Mouse (Mus musculus) cerebellum, postnatal 36 days (tissue): Measurements from ENCODE around the gene Nmnat3.
"Not testable (repeated sequence)": the region's sequence is repeated elsewhere in the genome, so short reads cannot be mapped to it uniquely, and the experiment has no call there.

Source experiments
- DNase-seq, 2 experiments: peaks; one replicate each; pipeline ENCODE4 v3.0.0; 2021 to 2022; ENCODE audit warnings: mixed read lengths in 2 of 2

The Nmnat3 gene

GRCm38 (mm10) chr9:98287135-98287534 is at the start of gene Nmnat3:
Gene Nmnat3 (plus strand): TSS chr9:98287435.
- not testable (repeated sequence) for DNase-seq

- DNase-seq, result no peak
Observed at GRCm38 (mm10) chr9:98243481-98243880, 43.8 kb upstream of the Nmnat3 start.

GRCm38 (mm10) chr9:98244223-98244622 is 43.0 kb upstream of the Nmnat3 start:
- peak; percentile 84 for DNase-seq

GRCm38 (mm10) chr9:98245226-98245625 is 42.0 kb upstream of the Nmnat3 start:
- no peak for DNase-seq

- DNase-seq, result no peak
Observed at GRCm38 (mm10) chr9:98246351-98246750, 40.9 kb upstream of the Nmnat3 start.

GRCm38 (mm10) chr9:98260210-98260609 is 27.0 kb upstream of the Nmnat3 start:
- DNase-seq, result no peak

GRCm38 (mm10) chr9:98261461-98262011 is 25.7 kb upstream of the Nmnat3 start:
- DNase-seq, result no peak

GRCm38 (mm10) chr9:98264916-98265315 is 22.3 kb upstream of the Nmnat3 start:
- no peak for DNase-seq

GRCm38 (mm10) chr9:98272734-98273133 is 14.5 kb upstream of the Nmnat3 start:
- no peak for DNase-seq

- DNase-seq, result no peak
Observed at GRCm38 (mm10) chr9:98275080-98275479, 12.2 kb upstream of the Nmnat3 start.

GRCm38 (mm10) chr9:98280162-98280561 is 7.1 kb upstream of the Nmnat3 start:
- no peak for DNase-seq

GRCm38 (mm10) chr9:98285606-98286301 is 1.5 kb upstream of the Nmnat3 start:
- DNase-seq, result peak in 1 of 2 experiments; percentile 10

GRCm38 (mm10) chr9:98289665-98290064 is 2.4 kb downstream of the Nmnat3 start:
- no peak for DNase-seq

- DNase-seq, result no peak
Observed at GRCm38 (mm10) chr9:98290591-98290990, 3.4 kb downstream of the Nmnat3 start.

GRCm38 (mm10) chr9:98296383-98297201 is 9.4 kb downstream of the Nmnat3 start:
- peak; percentile 62 to 72 for DNase-seq

- no peak for DNase-seq
Observed at GRCm38 (mm10) chr9:98297234-98297936, 10.2 kb downstream of the Nmnat3 start.

GRCm38 (mm10) chr9:98297937-98298595 is 10.8 kb downstream of the Nmnat3 start:
- DNase-seq, result no peak

GRCm38 (mm10) chr9:98298761-98299160 is 11.5 kb downstream of the Nmnat3 start:
- no peak for DNase-seq

GRCm38 (mm10) chr9:98299235-98299634 is 12.0 kb downstream of the Nmnat3 start:
- no peak for DNase-seq

- no peak for DNase-seq
Observed at GRCm38 (mm10) chr9:98300582-98300981, 13.3 kb downstream of the Nmnat3 start.

- no peak for DNase-seq
Observed at GRCm38 (mm10) chr9:98307011-98307410, 19.8 kb downstream of the Nmnat3 start.

- DNase-seq, result no peak
Observed at GRCm38 (mm10) chr9:98311316-98311965, 24.2 kb downstream of the Nmnat3 start.
